Mouse (Mus musculus) ES-Bruce4 (cell line): ENCODE results near the gene Map3k7cl.

ENCODE experiments used
- CTCF ChIP-seq: IDR thresholded peaks from one replicate; pipeline ENCODE4 v1.8.1; 2011; ENCODE audit warnings: low read depth, low read length
- POLR2A ChIP-seq: IDR thresholded peaks from one replicate; pipeline ENCODE4 v1.8.1; 2011; ENCODE audit warnings: low read length; ENCODE audit not compliant: insufficient read depth

DNA sequence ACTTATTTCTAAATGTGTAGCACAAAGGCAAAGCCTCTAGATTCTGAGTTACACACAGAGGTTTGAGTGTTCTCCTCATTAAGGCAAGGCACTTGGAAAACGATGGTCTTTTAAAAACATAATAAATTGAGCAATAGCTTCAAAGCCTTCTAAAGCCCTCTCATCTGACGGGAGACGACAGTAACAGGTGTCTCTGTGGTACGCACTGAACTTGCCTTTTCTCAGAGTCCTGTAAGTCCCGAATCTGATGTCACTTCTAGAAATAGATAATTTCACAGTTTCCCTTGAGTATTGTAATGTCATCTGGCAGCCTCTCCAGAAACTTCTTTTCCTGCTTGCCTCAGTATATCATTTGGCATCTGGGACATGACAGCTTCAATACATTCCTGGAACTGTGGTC is 21.0 kb downstream of the Map3k7cl start:
- no peak for TF ChIP-seq CTCF
- TF ChIP-seq POLR2A, result no peak
